Mouse (Mus musculus): ENCODE data around the gene Iscu.

DNA sequence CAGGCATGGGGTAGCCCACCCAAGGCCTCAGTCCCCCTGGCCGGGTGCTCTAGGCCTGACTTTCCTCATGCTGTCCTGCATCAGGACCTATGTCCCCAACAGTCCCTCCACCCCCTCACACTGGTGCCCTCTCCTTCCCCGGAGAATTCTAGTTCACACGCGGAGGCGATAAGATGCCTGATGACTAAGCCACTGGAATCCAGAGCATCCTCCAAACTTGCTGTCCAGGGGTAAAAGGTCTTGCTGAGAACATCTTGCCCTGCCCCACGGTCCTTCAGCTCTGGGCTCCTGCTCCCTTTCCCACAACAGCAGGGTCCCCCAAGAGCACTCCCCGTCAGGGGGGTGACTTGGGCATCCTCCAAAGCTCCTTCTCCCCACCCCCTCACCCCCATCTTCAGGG, 10.1 kb downstream of the Iscu start:
- TF ChIP-seq CTCF (IDR thresholded peaks at IDR 0.05; ENCODE audit: extremely low read depth, insufficient read depth, low read length) (no peak), POLR2A (IDR thresholded peaks at IDR 0.05; ENCODE audit: extremely low read depth, insufficient read depth, low read length) (no peak)

All from cortical plate, adult 2 months (tissue).